Mouse (Mus musculus): ENCODE measurements around the gene Gm3029. TPM values are rescaled to one million over a fixed set of nuclear protein-coding genes. Genes with fewer than 3 reads are reported as not detected.

The Gm3029 gene
- polyA plus RNA-seq (2017; shearing (Covaris generic)) = not detected

DNA sequence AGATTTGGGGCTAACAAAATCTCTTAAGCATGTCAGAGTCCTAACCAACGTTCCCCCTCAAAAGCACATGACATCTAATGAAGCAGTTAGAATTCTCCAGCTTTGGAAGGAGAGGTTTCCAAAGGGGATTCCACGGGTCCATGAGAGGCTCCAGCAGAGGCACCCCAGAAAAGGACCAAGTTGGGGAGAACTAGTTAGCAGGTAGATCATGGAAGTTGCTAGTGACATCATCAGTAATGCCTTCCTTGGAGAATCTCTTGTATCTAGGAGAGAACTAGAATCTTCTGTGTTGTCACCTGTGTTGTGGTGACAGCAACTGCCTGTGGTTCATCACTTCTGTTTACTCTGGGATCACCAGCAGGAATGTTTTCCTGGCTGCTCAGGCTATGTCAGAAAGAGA, at the start of gene Gm3029:
Gene Gm3029, plus strand, starts transcription at position 301 of the 400 bp plus-strand sequence.

DNA sequence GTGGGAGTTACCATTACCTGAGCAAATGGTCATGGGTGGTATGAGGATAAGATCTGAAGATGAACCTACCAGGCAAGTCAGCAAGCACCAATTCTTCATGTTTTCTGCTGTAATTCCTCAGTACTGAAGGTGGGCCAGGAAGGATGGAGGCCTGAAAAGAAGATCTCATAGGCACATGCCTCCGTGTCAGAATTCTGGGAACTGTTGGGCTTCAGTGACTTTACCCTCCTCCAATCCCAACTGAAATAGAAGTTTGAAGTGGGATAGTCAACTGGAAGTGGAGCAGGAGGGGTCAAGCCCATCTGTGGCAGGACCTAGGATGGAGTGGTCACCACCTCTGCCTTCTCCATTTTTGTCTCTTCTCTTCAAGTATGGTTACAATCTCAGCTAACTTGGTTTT, 47.7 kb upstream of the Gm3029 start, which contains the start of gene Gm2916:
Gene Gm2916, plus strand, starts transcription at position 301 of the 400 bp plus-strand sequence.

GRCm38 (mm10) chr14:3963247-3963646, 31.7 kb downstream of the Gm3029 start, which contains the start of gene Gm3095:
Gene Gm3095 (plus strand): TSS chr14:3963547.

Other genes with a start within 250 kb of the Gm3029 start
- gene Gm3043, start 243.0 kb upstream of the Gm3029 start, polyA plus RNA-seq (2017; shearing (Covaris generic)) = not detected
- under 1 TPM in 1 of 2 experiments, not detected in 1; 0.15 TPM for gene Gm3002, start 121.7 kb upstream of the Gm3029 start, polyA plus RNA-seq (2017; shearing (Covaris generic))
- gene Gm3033, start 85.5 kb upstream of the Gm3029 start, polyA plus RNA-seq (2017; shearing (Covaris generic)) = under 1 TPM in 1 of 2 experiments, not detected in 1; 0.21 TPM
- not detected for gene Gm2916, start 47.6 kb upstream of the Gm3029 start, polyA plus RNA-seq (2017; shearing (Covaris generic))
- gene Gm3095, start 31.8 kb downstream of the Gm3029 start, polyA plus RNA-seq (2017; shearing (Covaris generic)) = under 1 TPM in 1 of 2 experiments, not detected in 1; 0.34 TPM
- gene Gm3099, start 66.6 kb downstream of the Gm3029 start, polyA plus RNA-seq (2017; shearing (Covaris generic)) = not detected
- under 1 TPM; 0.20 to 1.00 TPM for gene Gm5796, start 92.2 kb downstream of the Gm3029 start, polyA plus RNA-seq (2017; shearing (Covaris generic))
- not detected for gene Gm3115, start 152.4 kb downstream of the Gm3029 start, polyA plus RNA-seq (2017; shearing (Covaris generic))
- under 1 TPM; 0.31 to 0.51 TPM for gene Gm8108, start 178.8 kb downstream of the Gm3029 start, polyA plus RNA-seq (2017; shearing (Covaris generic))
- under 1 TPM in 1 of 2 experiments, not detected in 1; 0.22 TPM for gene Gm3127, start 233.3 kb downstream of the Gm3029 start, polyA plus RNA-seq (2017; shearing (Covaris generic))